Mouse (Mus musculus): ENCODE measurements around the gene Zc3h12d. TPM values are rescaled to one million over a fixed set of nuclear protein-coding genes. Genes with fewer than 3 reads are reported as not detected.

Zc3h12d gene
- polyA plus RNA-seq, 1 experiment: 0.11 TPM

- no peak overlapping the region for H3K27ac ChIP-seq (ENCODE audit: insufficient read depth, low read length)
- H3K4me1 ChIP-seq (ENCODE audit: control insufficient read depth, insufficient read depth, low read length): peaks cover 9% of the 10 kb centered on the region
- WGBS: 13% methylated on average over 22 of the region's 22 CpGs
- peak; percentile 46 to 53 for DNase-seq
- peak overlapping the region; percentile 12 for H3K4me3 ChIP-seq (replicated peaks; ENCODE audit: insufficient read depth, low read depth, low read length)
- no peaks in the 10 kb centered on the region for H3K27me3 ChIP-seq (ENCODE audit: control insufficient read depth, insufficient read depth, low read length)
- TF ChIP-seq POLR2A (IDR thresholded peaks at IDR 0.05; ENCODE audit: borderline replicate concordance, insufficient read depth, low read length) (no peak), CTCF (IDR thresholded peaks at IDR 0.05; ENCODE audit: borderline replicate concordance, insufficient read depth, low read depth, low read length) (no peak)
Observed at GRCm38 (mm10) chr10:7839551-7840352, 7.5 kb downstream of the Zc3h12d start.

GRCm38 (mm10) chr10:7840353-7840733 is 8.1 kb downstream of the Zc3h12d start:
- WGBS: 94% methylated on average over 2 of the region's 2 CpGs
- DNase-seq: no peak
- H3K4me1 ChIP-seq (ENCODE audit: control insufficient read depth, insufficient read depth, low read length): peaks cover 9% of the 10 kb centered on the region
- no peaks in the 10 kb centered on the region for H3K27me3 ChIP-seq (ENCODE audit: control insufficient read depth, insufficient read depth, low read length)
- no peak overlapping the region for H3K4me3 ChIP-seq (replicated peaks; ENCODE audit: insufficient read depth, low read depth, low read length)
- H3K27ac ChIP-seq (ENCODE audit: insufficient read depth, low read length): no peak overlapping the region
- no peak for TF ChIP-seq CTCF (IDR thresholded peaks at IDR 0.05; ENCODE audit: borderline replicate concordance, insufficient read depth, low read depth, low read length)
- no peak for TF ChIP-seq POLR2A (IDR thresholded peaks at IDR 0.05; ENCODE audit: borderline replicate concordance, insufficient read depth, low read length)

- TF ChIP-seq CTCF (IDR thresholded peaks at IDR 0.05; ENCODE audit: borderline replicate concordance, insufficient read depth, low read depth, low read length) (no peak), POLR2A (IDR thresholded peaks at IDR 0.05; ENCODE audit: borderline replicate concordance, insufficient read depth, low read length) (no peak)
- Histone ChIP-seq H3K27ac (ENCODE audit: insufficient read depth, low read length) (no peak overlapping the region), H3K27me3 (ENCODE audit: control insufficient read depth, insufficient read depth, low read length) (no peaks in the 10 kb centered on the region), H3K4me3 (replicated peaks; ENCODE audit: insufficient read depth, low read depth, low read length) (no peak overlapping the region), H3K4me1 (ENCODE audit: control insufficient read depth, insufficient read depth, low read length) (peaks cover 9% of the 10 kb centered on the region)
- 69% methylated on average over 3 of the region's 3 CpGs for WGBS
- DNase-seq: no peak
Observed at GRCm38 (mm10) chr10:7840785-7841184, 8.5 kb downstream of the Zc3h12d start.

- peaks cover 9% of the 10 kb centered on the region for H3K4me1 ChIP-seq (ENCODE audit: control insufficient read depth, insufficient read depth, low read length)
- H3K27me3 ChIP-seq (ENCODE audit: control insufficient read depth, insufficient read depth, low read length): no peaks in the 10 kb centered on the region
- H3K27ac ChIP-seq (ENCODE audit: insufficient read depth, low read length): no peak overlapping the region
- DNase-seq: peak in 1 of 2 experiments; percentile 14
- no peak overlapping the region for H3K4me3 ChIP-seq (replicated peaks; ENCODE audit: insufficient read depth, low read depth, low read length)
- WGBS: 42% methylated on average over 14 of the region's 14 CpGs
- no peak for TF ChIP-seq CTCF (IDR thresholded peaks at IDR 0.05; ENCODE audit: borderline replicate concordance, insufficient read depth, low read depth, low read length)
- TF ChIP-seq POLR2A (IDR thresholded peaks at IDR 0.05; ENCODE audit: borderline replicate concordance, insufficient read depth, low read length): no peak
Observed at GRCm38 (mm10) chr10:7841571-7842080, 9.4 kb downstream of the Zc3h12d start.

- H3K27ac ChIP-seq (ENCODE audit: insufficient read depth, low read length): no peak overlapping the region
- H3K4me3 ChIP-seq (replicated peaks; ENCODE audit: insufficient read depth, low read depth, low read length): no peak overlapping the region
- no peak for DNase-seq
- TF ChIP-seq POLR2A (IDR thresholded peaks at IDR 0.05; ENCODE audit: borderline replicate concordance, insufficient read depth, low read length): no peak
- no peak for TF ChIP-seq CTCF (IDR thresholded peaks at IDR 0.05; ENCODE audit: borderline replicate concordance, insufficient read depth, low read depth, low read length)
- peaks cover 9% of the 10 kb centered on the region for H3K4me1 ChIP-seq (ENCODE audit: control insufficient read depth, insufficient read depth, low read length)
- 95% methylated on average over 4 of the region's 4 CpGs for WGBS
- no peaks in the 10 kb centered on the region for H3K27me3 ChIP-seq (ENCODE audit: control insufficient read depth, insufficient read depth, low read length)
Observed at GRCm38 (mm10) chr10:7843181-7843580, 10.9 kb downstream of the Zc3h12d start.

GRCm38 (mm10) chr10:7844161-7844560 is 11.9 kb downstream of the Zc3h12d start:
- TF ChIP-seq CTCF (IDR thresholded peaks at IDR 0.05; ENCODE audit: borderline replicate concordance, insufficient read depth, low read depth, low read length) (no peak), POLR2A (IDR thresholded peaks at IDR 0.05; ENCODE audit: borderline replicate concordance, insufficient read depth, low read length) (no peak)
- H3K4me1 ChIP-seq (ENCODE audit: control insufficient read depth, insufficient read depth, low read length): peaks cover 6% of the 10 kb centered on the region
- H3K4me3 ChIP-seq (replicated peaks; ENCODE audit: insufficient read depth, low read depth, low read length): no peak overlapping the region
- 68% methylated on average over 4 of the region's 4 CpGs for WGBS
- no peak for DNase-seq
- H3K27ac ChIP-seq (ENCODE audit: insufficient read depth, low read length): no peak overlapping the region
- no peaks in the 10 kb centered on the region for H3K27me3 ChIP-seq (ENCODE audit: control insufficient read depth, insufficient read depth, low read length)

GRCm38 (mm10) chr10:7845136-7845535 is 12.9 kb downstream of the Zc3h12d start:
- DNase-seq: no peak
- 57% methylated on average over 8 of the region's 8 CpGs for WGBS
- Histone ChIP-seq H3K27ac (ENCODE audit: insufficient read depth, low read length) (no peak overlapping the region), H3K27me3 (ENCODE audit: control insufficient read depth, insufficient read depth, low read length) (no peaks in the 10 kb centered on the region), H3K4me3 (replicated peaks; ENCODE audit: insufficient read depth, low read depth, low read length) (no peak overlapping the region), H3K4me1 (ENCODE audit: control insufficient read depth, insufficient read depth, low read length) (no peaks in the 10 kb centered on the region)
- TF ChIP-seq POLR2A (IDR thresholded peaks at IDR 0.05; ENCODE audit: borderline replicate concordance, insufficient read depth, low read length) (no peak), CTCF (IDR thresholded peaks at IDR 0.05; ENCODE audit: borderline replicate concordance, insufficient read depth, low read depth, low read length) (no peak)

- H3K4me3 ChIP-seq (replicated peaks; ENCODE audit: insufficient read depth, low read depth, low read length): no peak overlapping the region
- H3K4me1 ChIP-seq (ENCODE audit: control insufficient read depth, insufficient read depth, low read length): no peaks in the 10 kb centered on the region
- WGBS: 89% methylated on average over 4 of the region's 4 CpGs
- TF ChIP-seq CTCF (IDR thresholded peaks at IDR 0.05; ENCODE audit: borderline replicate concordance, insufficient read depth, low read depth, low read length) (no peak), POLR2A (IDR thresholded peaks at IDR 0.05; ENCODE audit: borderline replicate concordance, insufficient read depth, low read length) (no peak)
- H3K27me3 ChIP-seq (ENCODE audit: control insufficient read depth, insufficient read depth, low read length): no peaks in the 10 kb centered on the region
- DNase-seq: no peak
- H3K27ac ChIP-seq (ENCODE audit: insufficient read depth, low read length): no peak overlapping the region
Observed at GRCm38 (mm10) chr10:7845991-7846390, 13.7 kb downstream of the Zc3h12d start.

Data from cerebellum, adult 2 months (tissue).